Mouse (Mus musculus): ENCODE results near the gene D430042O09Rik. TPM values are rescaled to one million over a fixed set of nuclear protein-coding genes. Genes with fewer than 3 reads are reported as not detected.

D430042O09Rik gene
- polyA plus RNA-seq, 2 experiments from 2014 or later = 4.6 TPM

GRCm38 (mm10) chr7:125878040-125878439 is 170.4 kb downstream of the D430042O09Rik start:
- ATAC-seq = no peak

DNA sequence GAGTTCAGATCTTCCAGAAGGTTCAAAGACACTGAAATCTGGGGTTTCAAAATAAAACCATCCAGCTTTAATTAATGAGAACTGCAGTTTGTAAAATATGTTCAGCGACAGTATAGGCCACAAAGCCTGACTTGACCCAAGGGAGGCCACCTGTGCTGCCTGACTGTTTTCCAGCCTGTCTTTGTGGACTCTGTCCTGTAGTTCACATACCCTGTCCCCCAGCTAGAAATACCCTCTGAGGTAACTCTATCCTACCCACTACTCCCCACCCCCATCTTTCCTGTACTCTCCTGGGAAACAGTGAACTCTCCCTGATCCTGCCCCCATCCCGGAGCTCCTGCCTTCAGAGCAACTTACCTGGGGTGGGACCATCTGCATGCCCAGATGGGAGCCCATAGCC is 175.5 kb downstream of the D430042O09Rik start:
- ATAC-seq = no peak

- no peak for ATAC-seq
Observed at GRCm38 (mm10) chr7:125886116-125886680, 178.5 kb downstream of the D430042O09Rik start.

DNA sequence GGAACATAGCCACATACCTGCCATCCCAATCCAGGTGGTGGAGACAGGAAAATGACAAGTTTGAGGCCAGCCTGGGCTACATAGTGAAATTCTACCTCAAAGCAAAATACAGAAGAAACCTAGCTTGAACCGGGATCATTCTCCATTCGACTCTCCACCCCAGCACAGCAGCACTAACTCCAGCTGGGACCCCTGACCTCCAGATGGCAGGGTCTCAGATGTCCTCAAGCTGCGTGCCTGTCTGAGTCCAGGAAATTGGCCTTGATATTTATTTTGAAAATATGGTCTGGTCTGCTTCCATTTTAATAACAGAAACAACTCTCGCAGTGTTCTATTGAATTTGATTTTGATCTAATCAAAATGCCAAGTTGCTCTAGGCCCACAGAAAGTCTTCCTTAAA is 179.4 kb downstream of the D430042O09Rik start:
- no peak for ATAC-seq

DNA sequence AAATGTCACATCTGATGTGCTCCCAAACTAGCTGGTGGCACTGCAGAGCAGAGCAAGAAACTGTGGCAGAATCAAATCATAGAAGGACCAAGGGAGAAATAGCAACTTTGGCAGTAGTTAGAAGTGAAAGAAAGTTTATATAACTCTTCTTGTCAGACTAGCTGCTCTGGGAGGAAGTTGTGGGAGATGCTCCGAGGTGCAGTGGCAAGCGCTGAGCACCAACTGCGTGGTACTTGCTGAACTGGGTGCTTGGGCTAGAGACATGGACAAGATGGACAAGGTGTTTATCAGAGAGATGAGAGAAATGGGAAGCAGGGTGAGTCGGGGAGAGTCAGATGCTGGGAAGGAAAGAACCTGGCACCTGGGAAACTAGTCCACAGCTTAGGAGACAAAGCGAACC is 180.1 kb downstream of the D430042O09Rik start:
- no peak for ATAC-seq

GRCm38 (mm10) chr7:125888373-125888772 is 180.7 kb downstream of the D430042O09Rik start:
- ATAC-seq = no peak

DNA sequence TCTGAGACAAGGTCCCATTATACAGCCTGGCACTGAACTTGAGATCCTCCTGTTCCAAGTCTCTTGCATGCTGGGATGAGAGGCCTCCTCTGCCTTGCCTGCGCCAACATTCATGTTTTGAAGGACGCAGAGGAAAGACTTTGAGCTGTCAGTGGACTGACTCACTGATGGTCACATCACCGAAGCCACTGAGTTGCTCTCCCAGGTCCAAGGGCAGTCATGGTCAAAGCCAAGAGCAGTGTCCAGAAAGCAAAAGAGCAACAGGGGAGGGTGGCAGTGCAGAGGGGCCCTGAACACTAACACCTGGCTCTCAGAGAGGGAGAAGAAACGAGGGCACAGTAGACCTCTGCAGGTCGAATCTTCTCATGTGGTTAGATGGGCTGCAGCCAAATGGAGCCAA is 185.9 kb downstream of the D430042O09Rik start:
- no peak for ATAC-seq

- no peak for ATAC-seq
Observed at GRCm38 (mm10) chr7:125897059-125897458, 189.4 kb downstream of the D430042O09Rik start.

- ATAC-seq = no peak
Observed at GRCm38 (mm10) chr7:125899036-125899435, 191.3 kb downstream of the D430042O09Rik start.

- ATAC-seq = no peak
Observed at GRCm38 (mm10) chr7:125899916-125900315, 192.2 kb downstream of the D430042O09Rik start.

GRCm38 (mm10) chr7:125900386-125901161 is 192.9 kb downstream of the D430042O09Rik start:
- no peak for ATAC-seq

GRCm38 (mm10) chr7:125920801-125921200 is 213.1 kb downstream of the D430042O09Rik start:
- no peak for ATAC-seq

DNA sequence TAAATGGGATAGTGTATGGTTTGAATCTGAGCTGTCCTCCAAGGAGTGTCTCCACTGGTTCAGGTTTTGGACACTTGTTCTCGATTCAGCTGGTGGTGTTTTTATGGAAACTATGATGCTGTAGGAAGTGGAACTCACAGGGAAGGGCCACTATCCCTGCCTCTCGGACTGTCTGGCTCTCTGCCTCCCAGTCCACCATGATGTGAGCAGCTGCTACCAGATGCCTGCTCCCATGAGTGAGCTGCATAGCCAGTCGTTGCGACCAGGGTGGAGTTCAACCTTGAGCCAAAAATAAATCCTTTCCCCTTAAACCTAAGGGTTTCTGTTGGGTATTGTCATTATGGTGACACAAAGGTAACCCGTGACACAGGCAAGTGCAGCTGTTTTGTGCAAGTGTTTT is 216.4 kb downstream of the D430042O09Rik start:
- ATAC-seq = no peak

Other genes with a start within 250 kb of the D430042O09Rik start
- 100 to 1,000 TPM; 115 to 134 TPM for gene Nsmce1, start 216.3 kb upstream of the D430042O09Rik start, polyA plus RNA-seq (2017; shearing (Covaris generic))
- gene Il4ra, start 155.8 kb upstream of the D430042O09Rik start, polyA plus RNA-seq (2017; shearing (Covaris generic)) = 10 to 100 TPM; 67.8 to 77.8 TPM
- gene Il21r, start 104.5 kb upstream of the D430042O09Rik start, polyA plus RNA-seq (2017; shearing (Covaris generic)) = 10 to 100 TPM; 53.6 to 63.4 TPM
- gene Gtf3c1, start 108 bp upstream of the D430042O09Rik start, polyA plus RNA-seq (2017; shearing (Covaris generic)) = 10 to 100 TPM; 17.8 to 21.3 TPM